9 mouse cellular contexts compared by ENCODE assay signal in the genomic region with DNA sequence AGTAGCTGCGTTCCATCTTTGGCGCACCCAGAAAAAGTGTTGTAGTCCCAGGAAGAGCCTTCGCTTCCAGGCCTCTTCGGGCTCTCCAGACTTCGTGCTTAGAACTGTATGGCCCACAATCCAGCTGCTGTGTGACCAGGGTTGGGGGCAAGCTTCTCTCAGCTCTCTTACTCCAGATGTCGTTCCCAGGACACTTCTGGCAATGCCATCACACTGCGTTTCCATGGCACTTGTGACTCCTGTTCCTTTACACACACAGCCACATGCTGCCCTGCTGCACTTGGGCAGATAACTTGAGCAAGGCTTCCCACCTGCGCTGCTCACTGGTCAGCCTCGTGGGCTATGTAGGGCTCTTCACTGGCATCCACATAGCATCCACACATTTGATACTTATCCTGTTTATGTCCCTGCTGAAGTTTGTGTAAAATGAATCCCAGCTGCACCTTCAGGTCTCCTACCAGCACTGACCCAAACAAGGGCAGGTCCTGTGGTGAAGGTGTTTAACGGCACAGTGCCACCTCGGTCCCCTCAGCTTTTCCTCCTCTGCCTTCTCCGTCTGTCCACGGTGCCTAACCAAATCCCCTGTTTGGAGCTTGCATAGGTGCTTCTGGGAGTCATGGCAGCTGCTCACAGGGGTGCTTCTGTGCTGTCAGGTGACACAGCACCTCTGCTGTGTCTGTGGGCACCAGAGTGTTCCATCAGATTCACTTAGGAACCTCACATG. TPM values are rescaled to one million over a fixed set of nuclear protein-coding genes. Genes with fewer than 3 reads are reported as not detected.
DNase-seq lines count a peak whose midpoint lies in the region; ATAC-seq and TF ChIP-seq lines count a peak whose summit lies in the region.
"Had no signal": no experiment of that assay in that cellular context is flagged by ENCODE, and none has a peak within 500 bp of the region (broad histone marks: within the 10 kb centered on the region; RNA-seq: fewer than 3 reads in every experiment).

No protein-coding gene starts in this region.

- no peak for DNase-seq in kidney, adult 11 months
- no peak for DNase-seq in thymus, adult 18-20 months
- no peak for DNase-seq in cerebellum, adult 9-11 months
- DNase-seq in thymus, adult 2 months = no peak

- TF ChIP-seq POLR2A in thymus, adult 2 months (IDR thresholded peaks at IDR 0.05; ENCODE audit: control insufficient read depth, extremely low read depth, insufficient read depth, low read length, poor library complexity) = no peak

- H3K27me3 ChIP-seq in kidney, embryonic 16.5 days (ENCODE audit: insufficient read depth, low read length) = no peaks in the 10 kb centered on the region
- no peaks in the 10 kb centered on the region for H3K27me3 ChIP-seq in embryonic facial prominence, embryonic 12.5 days
- H3K27me3 ChIP-seq in hindbrain, embryonic 13.5 days = 0 out of 2 replicates have a peak, but pooled peaks cover 6% of the 10 kb centered on the region
- no peaks in the 10 kb centered on the region for H3K27me3 ChIP-seq in midbrain, embryonic 15.5 days (replicated peaks)
- H3K27me3 ChIP-seq in thymus, adult 2 months (ENCODE audit: control insufficient read depth, insufficient read depth, low read length) = no peaks in the 10 kb centered on the region

- no peak for TF ChIP-seq CTCF in thymus, adult 2 months (IDR thresholded peaks at IDR 0.05; ENCODE audit: borderline replicate concordance, control insufficient read depth, extremely low read depth, insufficient read depth, low read length, poor library complexity)

- no peak overlapping the region for H3K4me3 ChIP-seq in kidney, embryonic 16.5 days (ENCODE audit: low read length)
- no peak overlapping the region for H3K4me3 ChIP-seq in embryonic facial prominence, embryonic 12.5 days
- no peak overlapping the region for H3K4me3 ChIP-seq in hindbrain, embryonic 13.5 days
- H3K4me3 ChIP-seq in midbrain, embryonic 15.5 days = no peak overlapping the region
- H3K4me3 ChIP-seq in thymus, adult 2 months (ENCODE audit: control insufficient read depth, insufficient read depth, low read length) = no peak overlapping the region

- ATAC-seq in kidney, embryonic 16.5 days (ENCODE audit: low FRiP score, low TSS enrichment) = no peak
- no peak for ATAC-seq in embryonic facial prominence, embryonic 12.5 days (ENCODE audit: insufficient number of reproducible peaks, insufficient read depth, low FRiP score, low TSS enrichment)
- ATAC-seq in hindbrain, embryonic 13.5 days (ENCODE audit: low FRiP score) = no peak
- no peak for ATAC-seq in midbrain, embryonic 15.5 days (replicated peaks)

- H3K9me3 ChIP-seq in kidney, embryonic 16.5 days (ENCODE audit: low read length) = no peaks in the 10 kb centered on the region
- no peaks in the 10 kb centered on the region for H3K9me3 ChIP-seq in embryonic facial prominence, embryonic 12.5 days
- H3K9me3 ChIP-seq in hindbrain, embryonic 13.5 days = no peaks in the 10 kb centered on the region
- H3K9me3 ChIP-seq in midbrain, embryonic 15.5 days = no peaks in the 10 kb centered on the region
- H3K9me3 ChIP-seq: G1E had no signal

- H3K9ac ChIP-seq in kidney, embryonic 16.5 days (replicated peaks; ENCODE audit: low read length) = no peak overlapping the region
- H3K9ac ChIP-seq in embryonic facial prominence, embryonic 12.5 days = 0 out of 2 replicates have a peak overlapping the region, but pooled peaks have one; percentile 15
- H3K9ac ChIP-seq in hindbrain, embryonic 13.5 days = peak overlapping the region; percentile 21; the same call in 1 of the 2 replicates
- no peak overlapping the region for H3K9ac ChIP-seq in midbrain, embryonic 15.5 days

- WGBS in kidney, embryonic 16.5 days = 87% methylated on average over 13 of the region's 13 CpGs
- 91% methylated on average over 13 of the region's 13 CpGs for WGBS in embryonic facial prominence, embryonic 12.5 days
- WGBS in hindbrain, embryonic 13.5 days = 87% methylated on average over 13 of the region's 13 CpGs
- WGBS in midbrain, embryonic 15.5 days = 89% methylated on average over 13 of the region's 13 CpGs
- 96% methylated on average over 13 of the region's 13 CpGs for WGBS in thymus, adult 2 months

- peak overlapping the region; percentile 99 for H3K27ac ChIP-seq in kidney, embryonic 16.5 days (ENCODE audit: low read length)
- H3K27ac ChIP-seq in embryonic facial prominence, embryonic 12.5 days = peak overlapping the region; percentile 98
- peak overlapping the region; percentile 99 for H3K27ac ChIP-seq in hindbrain, embryonic 13.5 days
- H3K27ac ChIP-seq in midbrain, embryonic 15.5 days = peak overlapping the region; percentile 98
- H3K27ac ChIP-seq in thymus, adult 2 months (ENCODE audit: control insufficient read depth, insufficient read depth, low read length) = no peak overlapping the region

- H3K4me1 ChIP-seq in kidney, embryonic 16.5 days (ENCODE audit: insufficient read depth, low read length) = peaks cover 58% of the 10 kb centered on the region
- peaks cover 43% of the 10 kb centered on the region for H3K4me1 ChIP-seq in embryonic facial prominence, embryonic 12.5 days
- H3K4me1 ChIP-seq in hindbrain, embryonic 13.5 days (replicated peaks) = peaks cover 70% of the 10 kb centered on the region
- peaks cover 45% of the 10 kb centered on the region for H3K4me1 ChIP-seq in midbrain, embryonic 15.5 days
- peaks cover 37% of the 10 kb centered on the region for H3K4me1 ChIP-seq in thymus, adult 2 months (replicated peaks; ENCODE audit: control insufficient read depth, insufficient read depth, low read length)

- peaks cover 10% of the 10 kb centered on the region for H3K36me3 ChIP-seq in kidney, embryonic 16.5 days (ENCODE audit: insufficient read depth, low read length)
- peaks cover 10% of the 10 kb centered on the region for H3K36me3 ChIP-seq in embryonic facial prominence, embryonic 12.5 days
- peaks cover 10% of the 10 kb centered on the region for H3K36me3 ChIP-seq in hindbrain, embryonic 13.5 days
- H3K36me3 ChIP-seq in midbrain, embryonic 15.5 days (replicated peaks) = no peaks in the 10 kb centered on the region
- 0 out of 2 replicates have a peak, but pooled peaks cover 5% of the 10 kb centered on the region for H3K36me3 ChIP-seq in thymus, adult 2 months (ENCODE audit: control insufficient read depth, insufficient read depth, low read length)

- no peak overlapping the region for H3K4me2 ChIP-seq in kidney, embryonic 16.5 days (replicated peaks; ENCODE audit: low read depth, low read length)
- no peak overlapping the region for H3K4me2 ChIP-seq in embryonic facial prominence, embryonic 12.5 days (replicated peaks)
- no peak overlapping the region for H3K4me2 ChIP-seq in hindbrain, embryonic 13.5 days
- H3K4me2 ChIP-seq in midbrain, embryonic 15.5 days = no peak overlapping the region

RNA-seq across cellular contexts. Expression of gene Hacl1, which starts 22.5 kb away (rescaled TPM):
- 27.0 and 39.3 TPM in 2 replicates for polyA plus RNA-seq in kidney, embryonic 16.5 days (2015; fragmentation: Nextera tagmentation; extraction: Ambion mirVana)
- 10.6 and 13.8 TPM in 2 replicates for polyA plus RNA-seq in embryonic facial prominence, embryonic 12.5 days (2016; fragmentation: Nextera tagmentation; extraction: Ambion mirVana)
- polyA plus RNA-seq in hindbrain, embryonic 13.5 days (2015; fragmentation: Nextera tagmentation; extraction: Ambion mirVana) = 9.8 and 10.4 TPM in 2 replicates
- 6.2 and 8.4 TPM in 2 replicates for polyA plus RNA-seq in midbrain, embryonic 15.5 days (2015; fragmentation: Nextera tagmentation; extraction: Ambion mirVana)
- 12.1 and 15.3 TPM in 2 replicates for polyA plus RNA-seq in thymus, adult 2 months (2012; rRNA removed)

RNA-seq across cellular contexts. Expression of gene Btd, which starts 22.7 kb away (rescaled TPM):
- 46.6 and 50.3 TPM in 2 replicates for polyA plus RNA-seq in kidney, embryonic 16.5 days (2015; fragmentation: Nextera tagmentation; extraction: Ambion mirVana)
- 25.3 and 28.5 TPM in 2 replicates for polyA plus RNA-seq in embryonic facial prominence, embryonic 12.5 days (2016; fragmentation: Nextera tagmentation; extraction: Ambion mirVana)
- 17.3 and 18.7 TPM in 2 replicates for polyA plus RNA-seq in hindbrain, embryonic 13.5 days (2015; fragmentation: Nextera tagmentation; extraction: Ambion mirVana)
- 13.8 and 16.2 TPM in 2 replicates for polyA plus RNA-seq in midbrain, embryonic 15.5 days (2015; fragmentation: Nextera tagmentation; extraction: Ambion mirVana)
- 34.0 and 42.9 TPM in 2 replicates for polyA plus RNA-seq in thymus, adult 2 months (2012; rRNA removed)

RNA-seq across cellular contexts. Expression of gene Gm49387, which starts 22.9 kb away (rescaled TPM):
- 7.3 and 8.0 TPM in 2 replicates for polyA plus RNA-seq in kidney, embryonic 16.5 days (2015; fragmentation: Nextera tagmentation; extraction: Ambion mirVana)
- polyA plus RNA-seq in embryonic facial prominence, embryonic 12.5 days (2016; fragmentation: Nextera tagmentation; extraction: Ambion mirVana) = 2.3 TPM in 1 of 2 replicates, not detected in the other
- polyA plus RNA-seq in hindbrain, embryonic 13.5 days (2015; fragmentation: Nextera tagmentation; extraction: Ambion mirVana) = 0.61 and 1.7 TPM in 2 replicates
- 0.63 and 1.2 TPM in 2 replicates for polyA plus RNA-seq in midbrain, embryonic 15.5 days (2015; fragmentation: Nextera tagmentation; extraction: Ambion mirVana)
- polyA plus RNA-seq in thymus, adult 2 months (2012; rRNA removed) = not detected in 2 replicates
- polyA plus RNA-seq: G1E had no signal

Comparison
In these comparisons a context has a peak if more than half of its experiments do, and no peak if none do; other contexts are left out.
1. H3K9ac ChIP-seq: peak in embryonic facial prominence, embryonic 12.5 days (single experiment) and hindbrain, embryonic 13.5 days (single experiment); none in kidney, embryonic 16.5 days (single experiment) and midbrain, embryonic 15.5 days (single experiment).